Mouse (Mus musculus): ENCODE results near the gene Sst.

Sst gene

GRCm38 (mm10) chr16:23887910-23888579, 2.7 kb downstream of the Sst start:
- DNase-seq (ENCODE audit: low read depth, low spot score) = no peak

DNA sequence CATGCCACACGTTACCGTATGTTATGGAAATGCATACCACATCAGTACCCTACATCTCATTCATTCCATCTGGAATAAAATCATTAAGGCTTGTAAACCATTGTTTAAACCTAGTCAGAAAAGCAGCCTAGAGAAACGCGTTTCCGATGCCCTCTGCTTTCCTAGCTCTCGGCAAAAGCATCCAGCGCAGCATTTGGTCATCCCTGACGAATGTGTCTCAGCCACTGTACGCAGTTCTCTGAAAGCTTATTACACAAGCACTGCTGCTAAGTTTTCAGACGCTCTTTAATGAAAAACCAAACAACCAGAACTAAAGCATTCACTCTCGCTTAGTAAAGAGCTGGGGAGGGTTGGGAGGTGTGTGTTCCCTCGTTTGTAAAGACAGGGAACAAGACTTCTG, 5.7 kb downstream of the Sst start:
- DNase-seq (ENCODE audit: low read depth, low spot score) = no peak

- DNase-seq (ENCODE audit: low read depth, low spot score) = no peak
These were observed 35.5 kb downstream of the Sst start for GRCm38 (mm10) chr16:23855242-23855641.

GRCm38 (mm10) chr16:23849720-23850119, 41.0 kb downstream of the Sst start:
- DNase-seq (ENCODE audit: low read depth, low spot score) = no peak

DNA sequence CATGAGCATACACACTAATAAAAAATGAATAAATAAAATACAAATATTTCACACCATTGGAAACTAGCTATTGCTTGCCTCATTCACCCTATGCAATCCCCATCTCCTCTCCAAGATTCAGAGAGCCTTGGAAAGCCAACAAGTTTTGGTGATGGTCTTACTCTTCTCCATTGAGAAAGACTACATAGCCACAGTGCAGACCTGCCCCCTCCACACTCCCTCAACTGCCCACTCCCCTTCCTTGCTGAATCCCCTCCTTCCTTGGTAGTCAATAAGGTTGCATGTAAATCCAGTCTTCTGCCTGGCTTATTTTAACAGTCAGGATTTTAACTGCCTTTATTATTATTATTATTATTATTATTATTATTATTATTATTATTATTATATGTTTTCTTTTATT, 41.6 kb downstream of the Sst start:
- DNase-seq (ENCODE audit: low read depth, low spot score) = no peak

DNA sequence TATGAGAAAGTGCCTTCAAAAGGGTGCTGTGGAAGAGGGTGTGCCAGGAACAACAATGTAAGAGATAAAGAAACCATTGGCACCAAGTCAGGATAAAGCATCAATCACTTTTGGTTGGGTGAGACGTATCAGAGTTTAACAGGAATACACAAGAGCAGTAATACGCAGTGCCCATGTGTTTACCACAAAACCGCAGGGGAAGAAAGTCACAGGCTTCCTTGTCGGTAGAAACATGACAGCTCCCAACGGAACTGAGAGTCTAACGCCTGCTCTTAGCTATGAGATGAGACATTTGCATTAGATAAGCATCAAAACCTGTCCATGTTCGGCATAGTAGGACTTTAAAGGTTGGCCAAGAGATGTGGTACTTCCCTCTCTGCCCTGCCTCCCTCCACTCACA, 46.1 kb downstream of the Sst start:
- no peak for DNase-seq (ENCODE audit: low read depth, low spot score)

GRCm38 (mm10) chr16:23842609-23843008, 48.1 kb downstream of the Sst start:
- no peak for DNase-seq (ENCODE audit: low read depth, low spot score)
